Mouse (Mus musculus): ENCODE data around the gene Gm12248. TPM values are rescaled to one million over a fixed set of nuclear protein-coding genes. Genes with fewer than 3 reads are reported as not detected.

The Gm12248 gene
- polyA plus RNA-seq, 1 experiment, result not detected

- Histone ChIP-seq H3K4me3 (replicated peaks; ENCODE audit: insufficient read depth, low read depth, low read length) (peak overlapping the region; percentile 26), H3K27me3 (ENCODE audit: control insufficient read depth, insufficient read depth, low read length) (no peaks in the 10 kb centered on the region), H3K27ac (ENCODE audit: insufficient read depth, low read length) (no peak overlapping the region), H3K4me1 (ENCODE audit: control insufficient read depth, insufficient read depth, low read length) (peaks cover 18% of the 10 kb centered on the region)
- peak; percentile 45 to 59 for DNase-seq
- WGBS, result 22% methylated on average over 6 of the region's 6 CpGs
- TF ChIP-seq POLR2A (IDR thresholded peaks at IDR 0.05; ENCODE audit: borderline replicate concordance, insufficient read depth, low read length), result no peak
- peak; percentile 78 for TF ChIP-seq CTCF (IDR thresholded peaks at IDR 0.05; ENCODE audit: borderline replicate concordance, insufficient read depth, low read depth, low read length)
These were observed 35.5 kb downstream of the Gm12248 start for GRCm38 (mm10) chr11:58057455-58057854.

- Histone ChIP-seq H3K4me1 (ENCODE audit: control insufficient read depth, insufficient read depth, low read length) (no peaks in the 10 kb centered on the region), H3K4me3 (replicated peaks; ENCODE audit: insufficient read depth, low read depth, low read length) (no peak overlapping the region), H3K27ac (ENCODE audit: insufficient read depth, low read length) (no peak overlapping the region), H3K27me3 (ENCODE audit: control insufficient read depth, insufficient read depth, low read length) (no peaks in the 10 kb centered on the region)
- TF ChIP-seq POLR2A (IDR thresholded peaks at IDR 0.05; ENCODE audit: borderline replicate concordance, insufficient read depth, low read length), result no peak
- no peak for TF ChIP-seq CTCF (IDR thresholded peaks at IDR 0.05; ENCODE audit: borderline replicate concordance, insufficient read depth, low read depth, low read length)
- WGBS, result 55% methylated on average over 4 of the region's 4 CpGs
- no peak for DNase-seq
These were observed 46.5 kb downstream of the Gm12248 start for GRCm38 (mm10) chr11:58046438-58046837.

GRCm38 (mm10) chr11:58042861-58043431 is 50.0 kb downstream of the Gm12248 start:
- Histone ChIP-seq H3K4me1 (ENCODE audit: control insufficient read depth, insufficient read depth, low read length) (no peaks in the 10 kb centered on the region; the same call in 1 of the 2 replicates), H3K4me3 (replicated peaks; ENCODE audit: insufficient read depth, low read depth, low read length) (no peak overlapping the region), H3K27me3 (ENCODE audit: control insufficient read depth, insufficient read depth, low read length) (no peaks in the 10 kb centered on the region), H3K27ac (ENCODE audit: insufficient read depth, low read length) (no peak overlapping the region)
- no peak for DNase-seq
- TF ChIP-seq POLR2A (IDR thresholded peaks at IDR 0.05; ENCODE audit: borderline replicate concordance, insufficient read depth, low read length), result no peak
- TF ChIP-seq CTCF (IDR thresholded peaks at IDR 0.05; ENCODE audit: borderline replicate concordance, insufficient read depth, low read depth, low read length), result no peak
- WGBS, result 87% methylated on average over 5 of the region's 5 CpGs

- DNase-seq, result peak in 1 of 2 experiments; percentile 44
- H3K27ac ChIP-seq (ENCODE audit: insufficient read depth, low read length), result no peak overlapping the region
- WGBS, result 20% methylated on average over 1 of the region's 1 CpGs
- TF ChIP-seq CTCF (IDR thresholded peaks at IDR 0.05; ENCODE audit: borderline replicate concordance, insufficient read depth, low read depth, low read length), result peak; percentile 42; the same call in 1 of the 2 replicates
- TF ChIP-seq POLR2A (IDR thresholded peaks at IDR 0.05; ENCODE audit: borderline replicate concordance, insufficient read depth, low read length), result no peak
- no peaks in the 10 kb centered on the region; the same call in 1 of the 2 replicates for H3K4me1 ChIP-seq (ENCODE audit: control insufficient read depth, insufficient read depth, low read length)
- no peaks in the 10 kb centered on the region for H3K27me3 ChIP-seq (ENCODE audit: control insufficient read depth, insufficient read depth, low read length)
- H3K4me3 ChIP-seq (replicated peaks; ENCODE audit: insufficient read depth, low read depth, low read length), result no peak overlapping the region
These were observed 53.9 kb downstream of the Gm12248 start for GRCm38 (mm10) chr11:58039027-58039426.

GRCm38 (mm10) chr11:58033635-58034034 is 59.3 kb downstream of the Gm12248 start:
- 41% methylated on average over 3 of the region's 3 CpGs for WGBS
- peak in 1 of 2 experiments; percentile 17 for DNase-seq
- TF ChIP-seq POLR2A (IDR thresholded peaks at IDR 0.05; ENCODE audit: borderline replicate concordance, insufficient read depth, low read length) (no peak), CTCF (IDR thresholded peaks at IDR 0.05; ENCODE audit: borderline replicate concordance, insufficient read depth, low read depth, low read length) (no peak)
- peaks cover 16% of the 10 kb centered on the region for H3K4me1 ChIP-seq (ENCODE audit: control insufficient read depth, insufficient read depth, low read length)
- H3K4me3 ChIP-seq (replicated peaks; ENCODE audit: insufficient read depth, low read depth, low read length), result no peak overlapping the region
- H3K27me3 ChIP-seq (ENCODE audit: control insufficient read depth, insufficient read depth, low read length), result no peaks in the 10 kb centered on the region
- no peak overlapping the region for H3K27ac ChIP-seq (ENCODE audit: insufficient read depth, low read length)

GRCm38 (mm10) chr11:58031176-58031575 is 61.8 kb downstream of the Gm12248 start:
- WGBS, result 63% methylated on average over 6 of the region's 6 CpGs
- no peak overlapping the region for H3K27ac ChIP-seq (ENCODE audit: insufficient read depth, low read length)
- H3K4me1 ChIP-seq (ENCODE audit: control insufficient read depth, insufficient read depth, low read length), result peaks cover 27% of the 10 kb centered on the region
- no peaks in the 10 kb centered on the region for H3K27me3 ChIP-seq (ENCODE audit: control insufficient read depth, insufficient read depth, low read length)
- no peak for DNase-seq
- TF ChIP-seq CTCF (IDR thresholded peaks at IDR 0.05; ENCODE audit: borderline replicate concordance, insufficient read depth, low read depth, low read length) (no peak), POLR2A (IDR thresholded peaks at IDR 0.05; ENCODE audit: borderline replicate concordance, insufficient read depth, low read length) (no peak)
- no peak overlapping the region for H3K4me3 ChIP-seq (replicated peaks; ENCODE audit: insufficient read depth, low read depth, low read length)

GRCm38 (mm10) chr11:58029869-58030268 is 63.1 kb downstream of the Gm12248 start:
- no peaks in the 10 kb centered on the region for H3K27me3 ChIP-seq (ENCODE audit: control insufficient read depth, insufficient read depth, low read length)
- no peak overlapping the region for H3K4me3 ChIP-seq (replicated peaks; ENCODE audit: insufficient read depth, low read depth, low read length)
- 82% methylated on average over 2 of the region's 2 CpGs for WGBS
- H3K27ac ChIP-seq (ENCODE audit: insufficient read depth, low read length), result no peak overlapping the region
- no peak for TF ChIP-seq POLR2A (IDR thresholded peaks at IDR 0.05; ENCODE audit: borderline replicate concordance, insufficient read depth, low read length)
- TF ChIP-seq CTCF (IDR thresholded peaks at IDR 0.05; ENCODE audit: borderline replicate concordance, insufficient read depth, low read depth, low read length), result no peak
- H3K4me1 ChIP-seq (ENCODE audit: control insufficient read depth, insufficient read depth, low read length), result peaks cover 32% of the 10 kb centered on the region
- no peak for DNase-seq

GRCm38 (mm10) chr11:58028981-58029380 is 64.0 kb downstream of the Gm12248 start:
- H3K4me1 ChIP-seq (ENCODE audit: control insufficient read depth, insufficient read depth, low read length), result peaks cover 35% of the 10 kb centered on the region
- no peak for DNase-seq
- WGBS, result 100% methylated on average over 1 of the region's 1 CpGs
- H3K27ac ChIP-seq (ENCODE audit: insufficient read depth, low read length), result no peak overlapping the region
- no peaks in the 10 kb centered on the region for H3K27me3 ChIP-seq (ENCODE audit: control insufficient read depth, insufficient read depth, low read length)
- H3K4me3 ChIP-seq (replicated peaks; ENCODE audit: insufficient read depth, low read depth, low read length), result no peak overlapping the region
- no peak for TF ChIP-seq POLR2A (IDR thresholded peaks at IDR 0.05; ENCODE audit: borderline replicate concordance, insufficient read depth, low read length)
- no peak for TF ChIP-seq CTCF (IDR thresholded peaks at IDR 0.05; ENCODE audit: borderline replicate concordance, insufficient read depth, low read depth, low read length)

Data from cerebellum, adult 2 months (tissue).